Mouse (Mus musculus): ENCODE data around the gene Olfr506. TPM values are rescaled to one million over a fixed set of nuclear protein-coding genes. Genes with fewer than 3 reads are reported as not detected.

Gene Olfr506
- polyA plus RNA-seq, 1 experiment = 0.01 TPM

- Histone ChIP-seq H3K4me3 (ENCODE audit: insufficient read depth, poor library complexity, severe bottlenecking) (no peak within 1 kb of the TSS), H3ac (ENCODE audit: control insufficient read depth, insufficient read length, low read depth) (no peak within 1 kb of the TSS), H3K79me3 (ENCODE audit: low read depth) (no peaks in the 10 kb centered on the region), H3K36me3 (ENCODE audit: control insufficient read depth, insufficient read depth) (no peaks in the 10 kb centered on the region), H3K79me2 (ENCODE audit: control insufficient read depth, insufficient read depth) (no peaks in the 10 kb centered on the region), H3K27me3 (ENCODE audit: control insufficient read depth, insufficient read depth, insufficient read length) (no peaks in the 10 kb centered on the region)
- TF ChIP-seq FOSL1 (IDR thresholded peaks at IDR 0.05; ENCODE audit: insufficient read depth, low read length, poor library complexity, severe bottlenecking) = no peak
- TF ChIP-seq MAX (IDR thresholded peaks at IDR 0.05) = no peak
- TF ChIP-seq CTCF (IDR thresholded peaks at IDR 0.05; ENCODE audit: control insufficient read depth, insufficient read depth, insufficient read length) = no peak
- TF ChIP-seq MYOG (IDR thresholded peaks at IDR 0.05; ENCODE audit: control insufficient read depth, extremely low read depth, insufficient read length) = no peak
- no peak for TF ChIP-seq CEBPB (IDR thresholded peaks at IDR 0.05; ENCODE audit: low read depth)
- no peak for TF ChIP-seq USF1 (IDR thresholded peaks at IDR 0.05; ENCODE audit: low read depth)
- no peak for TF ChIP-seq MYOD1 (IDR thresholded peaks at IDR 0.05; ENCODE audit: control insufficient read depth, insufficient read length, low read depth)
Measured at GRCm38 (mm10) chr7:108621514-108621913, 10.9 kb downstream of the Olfr506 start, which contains the start of gene Olfr507. Gene Olfr507 (plus strand): TSS chr7:108621814.

GRCm38 (mm10) chr7:108629694-108630093 lies 19.1 kb downstream of the Olfr506 start, which contains the start of gene Olfr508:
Gene Olfr508 (plus strand): TSS chr7:108629994.
- Histone ChIP-seq H3K4me3 (ENCODE audit: insufficient read depth, poor library complexity, severe bottlenecking) (no peak within 1 kb of the TSS), H3K27me3 (ENCODE audit: control insufficient read depth, insufficient read depth, insufficient read length) (no peaks in the 10 kb centered on the region), H3K36me3 (ENCODE audit: control insufficient read depth, insufficient read depth) (no peaks in the 10 kb centered on the region), H3ac (ENCODE audit: control insufficient read depth, insufficient read length, low read depth) (no peak within 1 kb of the TSS), H3K79me3 (ENCODE audit: low read depth) (no peaks in the 10 kb centered on the region), H3K79me2 (ENCODE audit: control insufficient read depth, insufficient read depth) (no peaks in the 10 kb centered on the region)
- TF ChIP-seq MYOD1 (IDR thresholded peaks at IDR 0.05; ENCODE audit: control insufficient read depth, insufficient read length, low read depth) (no peak), USF1 (IDR thresholded peaks at IDR 0.05; ENCODE audit: low read depth) (no peak), FOSL1 (IDR thresholded peaks at IDR 0.05; ENCODE audit: insufficient read depth, low read length, poor library complexity, severe bottlenecking) (no peak), CEBPB (IDR thresholded peaks at IDR 0.05; ENCODE audit: low read depth) (no peak), CTCF (IDR thresholded peaks at IDR 0.05; ENCODE audit: control insufficient read depth, insufficient read depth, insufficient read length) (no peak), MAX (IDR thresholded peaks at IDR 0.05) (no peak), MYOG (IDR thresholded peaks at IDR 0.05; ENCODE audit: control insufficient read depth, extremely low read depth, insufficient read length) (no peak)

DNA sequence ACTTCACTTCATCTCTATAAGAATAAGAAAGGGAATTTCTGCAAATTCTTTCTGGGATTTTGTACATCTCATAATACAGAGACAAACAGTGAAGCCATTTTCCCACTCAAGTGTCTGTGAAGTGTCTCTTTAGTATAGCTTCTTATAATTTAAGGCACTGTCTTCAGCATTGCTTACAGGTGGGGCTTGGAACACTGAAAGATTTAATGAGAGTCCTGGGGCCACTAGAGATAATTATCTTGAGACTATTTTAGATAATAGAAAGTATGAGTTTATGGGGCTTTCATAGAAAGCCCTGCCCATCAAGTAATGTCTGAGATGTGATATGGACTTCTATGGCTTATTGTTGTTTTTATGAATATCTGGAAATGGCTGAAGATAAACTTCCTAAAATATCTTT lies 41.2 kb downstream of the Olfr506 start, which contains the start of gene Olfr509:
Gene Olfr509, minus strand, starts transcription at position 101 of the 400 bp plus-strand sequence.
- Histone ChIP-seq H3ac (ENCODE audit: control insufficient read depth, insufficient read length, low read depth) (no peak within 1 kb of the TSS), H3K4me3 (ENCODE audit: insufficient read depth, poor library complexity, severe bottlenecking) (no peak within 1 kb of the TSS), H3K27me3 (ENCODE audit: control insufficient read depth, insufficient read depth, insufficient read length) (no peaks in the 10 kb centered on the region), H3K79me2 (ENCODE audit: control insufficient read depth, insufficient read depth) (no peaks in the 10 kb centered on the region), H3K79me3 (ENCODE audit: low read depth) (no peaks in the 10 kb centered on the region), H3K36me3 (ENCODE audit: control insufficient read depth, insufficient read depth) (no peaks in the 10 kb centered on the region)
- no peak for TF ChIP-seq MAX (IDR thresholded peaks at IDR 0.05)
- TF ChIP-seq MYOD1 (IDR thresholded peaks at IDR 0.05; ENCODE audit: control insufficient read depth, insufficient read length, low read depth) = no peak
- TF ChIP-seq FOSL1 (IDR thresholded peaks at IDR 0.05; ENCODE audit: insufficient read depth, low read length, poor library complexity, severe bottlenecking) = no peak
- TF ChIP-seq CTCF (IDR thresholded peaks at IDR 0.05; ENCODE audit: control insufficient read depth, insufficient read depth, insufficient read length) = no peak
- TF ChIP-seq CEBPB (IDR thresholded peaks at IDR 0.05; ENCODE audit: low read depth) = no peak

DNA sequence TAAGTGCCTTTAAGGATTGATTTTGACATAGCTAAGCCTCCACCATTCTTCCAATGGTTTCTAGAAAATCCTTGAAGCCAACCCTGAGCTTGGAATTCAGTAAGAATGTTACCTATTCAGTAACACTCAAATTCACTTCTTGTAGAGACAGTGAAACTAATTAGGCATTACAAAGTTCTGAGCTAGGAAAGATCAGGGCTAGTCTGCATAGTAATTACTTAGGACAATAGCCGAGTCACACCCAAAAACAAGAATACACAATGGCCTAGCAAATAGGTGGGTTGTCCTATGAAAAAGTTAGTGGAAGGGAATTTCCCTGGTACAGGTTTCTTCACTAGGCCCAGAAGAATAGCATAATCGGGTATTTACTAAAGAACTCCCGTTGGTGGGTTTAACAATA lies 51.8 kb downstream of the Olfr506 start:
- H3K36me3 ChIP-seq (ENCODE audit: control insufficient read depth, insufficient read depth) = no peaks in the 10 kb centered on the region
- H3K27me3 ChIP-seq (ENCODE audit: control insufficient read depth, insufficient read depth, insufficient read length) = no peaks in the 10 kb centered on the region
- no peak for TF ChIP-seq USF1 (IDR thresholded peaks at IDR 0.05; ENCODE audit: low read depth)
- TF ChIP-seq CTCF (IDR thresholded peaks at IDR 0.05; ENCODE audit: control insufficient read depth, insufficient read depth, insufficient read length) = no peak
- no peak for TF ChIP-seq CEBPB (IDR thresholded peaks at IDR 0.05; ENCODE audit: low read depth)
- TF ChIP-seq MYOD1 (IDR thresholded peaks at IDR 0.05; ENCODE audit: control insufficient read depth, insufficient read length, low read depth) = no peak
- no peaks in the 10 kb centered on the region for H3K79me3 ChIP-seq (ENCODE audit: low read depth)
- H3K4me3 ChIP-seq (ENCODE audit: insufficient read depth, poor library complexity, severe bottlenecking) = no peak overlapping the region
- H3K79me2 ChIP-seq (ENCODE audit: control insufficient read depth, insufficient read depth) = no peaks in the 10 kb centered on the region
- no peak overlapping the region for H3ac ChIP-seq (ENCODE audit: control insufficient read depth, insufficient read length, low read depth)

Other genes starting within 250 kb of the Olfr506 start
- gene Olfr494, start 245.5 kb upstream of the Olfr506 start, polyA plus RNA-seq (2012; fragmentation: generic; extraction: Trizol) = not detected
- gene Olfr495, start 217.6 kb upstream of the Olfr506 start, polyA plus RNA-seq (2012; fragmentation: generic; extraction: Trizol) = not detected
- not detected for gene Olfr497, start 190.4 kb upstream of the Olfr506 start, polyA plus RNA-seq (2012; fragmentation: generic; extraction: Trizol)
- gene Olfr498, start 145.5 kb upstream of the Olfr506 start, polyA plus RNA-seq (2012; fragmentation: generic; extraction: Trizol) = not detected
- not detected for gene Olfr502, start 85.7 kb upstream of the Olfr506 start, polyA plus RNA-seq (2012; fragmentation: generic; extraction: Trizol)
- gene Olfr503, start 66.3 kb upstream of the Olfr506 start, polyA plus RNA-seq (2012; fragmentation: generic; extraction: Trizol) = not detected
- not detected for gene Olfr504, start 45.0 kb upstream of the Olfr506 start, polyA plus RNA-seq (2012; fragmentation: generic; extraction: Trizol)
- gene Olfr507, start 11.0 kb downstream of the Olfr506 start, polyA plus RNA-seq (2012; fragmentation: generic; extraction: Trizol) = not detected
- gene Olfr508, start 19.2 kb downstream of the Olfr506 start, polyA plus RNA-seq (2012; fragmentation: generic; extraction: Trizol) = not detected
- gene Olfr509, start 41.1 kb downstream of the Olfr506 start, polyA plus RNA-seq (2012; fragmentation: generic; extraction: Trizol) = not detected
- not detected for gene Olfr510, start 55.6 kb downstream of the Olfr506 start, polyA plus RNA-seq (2012; fragmentation: generic; extraction: Trizol)
- not detected for gene Olfr512, start 102.5 kb downstream of the Olfr506 start, polyA plus RNA-seq (2012; fragmentation: generic; extraction: Trizol)
- gene Olfr513, start 140.2 kb downstream of the Olfr506 start, polyA plus RNA-seq (2012; fragmentation: generic; extraction: Trizol) = not detected
- not detected for gene Olfr514, start 215.2 kb downstream of the Olfr506 start, polyA plus RNA-seq (2012; fragmentation: generic; extraction: Trizol)
- gene Olfr516, start 239.7 kb downstream of the Olfr506 start, polyA plus RNA-seq (2012; fragmentation: generic; extraction: Trizol) = not detected